Mouse (Mus musculus): Measurements from ENCODE around the gene Ubr1.

DNA sequence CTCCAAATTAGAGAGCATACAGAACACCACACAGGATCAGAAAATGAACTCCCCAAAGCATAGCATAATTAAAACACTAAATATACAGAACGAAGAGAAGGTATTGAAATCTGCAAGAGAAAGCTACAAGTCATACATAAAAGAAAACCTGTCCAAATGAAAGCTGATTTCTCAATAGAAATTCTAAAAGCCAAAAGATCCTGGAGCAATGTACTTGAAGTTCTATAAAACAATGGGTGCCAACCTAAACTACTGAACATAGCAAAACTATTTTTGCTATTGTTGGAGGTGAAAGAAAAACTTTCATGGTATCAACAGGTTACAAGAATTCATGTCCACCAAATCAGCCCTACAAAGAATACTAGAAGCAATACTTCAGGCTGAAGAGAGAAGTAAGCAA lies 129.3 kb downstream of the Ubr1 start:
- no peak for TF ChIP-seq CTCF (IDR thresholded peaks at IDR 0.05; ENCODE audit: low read depth, low read length)
- no peak for TF ChIP-seq POLR2A (IDR thresholded peaks at IDR 0.05; ENCODE audit: extremely low read depth, insufficient read depth, low read length)
